Mouse (Mus musculus): Measurements from ENCODE around the gene Tigd3.

The Tigd3 gene

GRCm38 (mm10) chr19:5847306-5847796, 46.6 kb downstream of the Tigd3 start:
- DNase-seq (ENCODE audit: low read depth, low spot score) = no peak

DNA sequence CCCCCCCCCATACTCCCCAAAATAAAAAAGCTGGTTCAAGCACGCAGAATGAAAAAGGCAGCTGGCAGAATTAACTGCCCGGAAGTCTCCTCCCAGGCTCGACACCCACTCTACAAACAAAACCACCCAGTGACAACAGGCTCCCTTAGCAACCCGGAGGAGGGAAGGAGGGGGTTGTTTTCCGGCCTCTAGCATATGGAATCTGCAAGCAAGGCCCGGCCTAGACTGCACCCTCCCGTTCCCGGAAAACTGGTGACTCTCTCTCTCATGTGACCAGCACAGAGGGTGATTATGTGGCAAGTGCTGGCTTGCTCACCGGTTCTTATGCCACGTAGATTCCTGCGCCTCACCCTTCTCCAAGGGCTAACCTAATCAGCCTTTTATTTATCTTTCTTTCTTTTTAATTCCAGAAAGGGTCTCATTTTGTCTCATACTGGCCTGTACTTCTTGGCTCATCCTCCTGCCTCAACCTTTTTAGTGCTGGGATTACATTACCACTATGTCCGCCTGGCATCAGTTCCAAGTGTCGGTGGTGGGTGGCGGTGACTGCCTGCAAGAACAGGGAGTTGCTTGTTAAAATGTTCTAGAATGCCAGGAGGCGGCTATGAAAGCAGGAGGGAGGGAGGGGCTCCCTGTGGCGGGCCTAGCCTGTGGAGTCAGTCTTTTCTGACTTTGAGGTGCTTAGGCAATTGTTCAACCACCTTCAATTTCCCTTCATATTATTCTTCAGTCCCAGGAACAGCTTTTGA, 47.2 kb downstream of the Tigd3 start:
- DNase-seq (ENCODE audit: low read depth, low spot score) = peak; percentile 78

DNA sequence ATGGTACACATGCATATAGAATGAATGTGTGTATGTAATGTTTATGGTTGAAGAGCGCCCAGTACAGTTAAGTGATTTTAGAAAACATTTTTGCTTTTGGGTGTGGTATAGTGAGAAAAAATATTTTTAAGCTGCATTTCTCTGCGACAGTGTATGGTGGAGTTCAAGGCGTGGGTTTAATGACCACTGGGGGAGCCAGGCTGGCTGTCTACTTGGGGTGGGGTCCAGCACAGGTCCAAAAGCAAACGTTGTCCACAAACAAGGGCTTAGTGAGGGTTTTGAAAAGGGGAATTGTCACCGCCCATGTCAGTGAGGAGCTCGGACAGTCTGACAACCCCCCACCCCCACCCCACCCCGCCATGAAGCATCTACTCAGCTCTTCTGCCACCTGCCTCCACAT, 47.8 kb downstream of the Tigd3 start:
- DNase-seq (ENCODE audit: low read depth, low spot score) = no peak

DNA sequence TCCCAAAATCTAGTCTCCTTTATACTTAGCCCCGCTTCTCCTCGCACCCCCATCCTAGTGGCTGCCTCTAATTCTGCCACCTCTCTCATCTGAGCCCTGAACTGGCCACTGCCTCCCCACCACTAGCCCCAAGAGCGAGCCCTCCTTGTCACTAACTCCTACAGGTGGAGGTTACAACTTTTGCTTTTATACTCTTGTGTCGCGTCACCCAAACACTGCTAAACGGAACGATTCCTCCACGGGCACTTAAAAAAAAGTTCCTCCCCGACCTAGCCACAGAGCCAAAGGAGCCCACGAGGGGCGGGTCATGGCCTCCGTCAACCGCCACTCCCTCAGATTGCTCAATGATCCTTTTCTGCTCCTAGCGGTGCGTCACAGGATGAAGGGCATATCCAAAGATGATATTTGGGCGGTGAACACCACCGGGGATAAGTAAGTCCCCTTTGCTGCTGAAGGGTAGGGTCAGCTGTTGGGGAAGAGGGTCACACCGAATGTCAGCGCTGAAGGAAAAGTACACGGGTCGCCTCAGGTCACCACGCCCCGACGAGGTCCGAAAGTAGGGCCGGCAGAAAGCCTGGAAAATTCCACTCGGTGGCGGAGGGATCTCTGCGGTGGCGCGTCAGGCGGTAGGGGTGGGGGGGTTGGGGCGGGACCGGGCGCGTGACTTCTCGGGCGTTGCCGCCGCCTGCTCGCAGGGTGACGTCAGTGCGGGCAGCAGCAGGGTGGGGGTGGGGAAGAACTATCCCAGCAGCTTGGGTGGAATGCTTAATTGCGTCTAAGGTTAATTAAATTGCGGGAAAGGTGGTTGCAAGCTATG, 48.4 kb downstream of the Tigd3 start:
- DNase-seq (ENCODE audit: low read depth, low spot score) = peak; percentile 91

- DNase-seq (ENCODE audit: low read depth, low spot score) = no peak
Observed at GRCm38 (mm10) chr19:5844831-5845318, 49.1 kb downstream of the Tigd3 start.

GRCm38 (mm10) chr19:5843781-5844691, 49.9 kb downstream of the Tigd3 start:
- DNase-seq (ENCODE audit: low read depth, low spot score) = no peak

- no peak for DNase-seq (ENCODE audit: low read depth, low spot score)
Observed at GRCm38 (mm10) chr19:5842785-5843730, 50.9 kb downstream of the Tigd3 start.

DNA sequence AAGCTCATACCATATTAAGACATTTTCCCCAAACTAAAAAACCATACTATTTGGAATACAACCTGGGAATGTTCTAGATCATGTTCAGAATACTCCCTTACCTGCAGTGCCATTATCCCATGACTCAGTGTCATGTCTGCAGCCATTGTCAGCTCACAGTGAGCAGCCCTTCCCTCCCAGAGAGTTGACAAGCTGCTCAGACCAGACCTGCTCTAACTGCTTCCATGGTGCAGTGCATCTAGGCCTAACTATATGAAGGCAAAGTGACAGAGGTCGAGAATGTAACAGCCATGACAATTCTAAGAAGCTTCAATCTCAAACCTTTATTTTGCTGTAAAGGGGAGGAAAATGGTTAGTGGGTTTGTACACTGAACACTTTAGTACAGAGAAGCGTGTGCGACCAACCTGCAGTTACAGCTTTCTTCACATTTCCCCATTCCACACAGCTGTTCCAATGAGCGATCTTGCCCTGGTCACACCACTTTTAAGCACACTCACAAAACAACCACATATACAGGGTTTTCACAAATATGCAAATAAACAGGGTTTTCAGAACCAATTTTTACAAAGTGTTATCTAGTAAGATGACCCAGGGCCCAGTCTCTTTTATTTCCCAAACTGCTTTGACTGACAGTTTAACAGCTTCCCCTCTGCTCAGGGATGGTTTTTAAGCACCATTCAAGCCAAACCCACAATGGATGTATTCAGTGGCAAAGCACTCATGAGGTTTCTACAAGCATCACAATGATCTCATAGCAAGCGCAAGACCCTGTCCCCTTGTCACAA, 51.8 kb downstream of the Tigd3 start:
- DNase-seq (ENCODE audit: low read depth, low spot score) = no peak

- DNase-seq (ENCODE audit: low read depth, low spot score) = peak; percentile 73
Observed at GRCm38 (mm10) chr19:5841389-5841946, 52.5 kb downstream of the Tigd3 start.

Data from c-Kit-negative CD71-positive TER-119-positive erythroid progenitor cells, embryonic 14.5 days (primary cell).